Mouse (Mus musculus) heart, embryonic 16.5 days (tissue): ENCODE results near the gene Arpc2. TPM values are rescaled to one million over a fixed set of nuclear protein-coding genes. Genes with fewer than 3 reads are reported as not detected.

ENCODE experiments used
- ATAC-seq: fragments of 200-750 bp; cut with Nextera tagmentation; replicated peaks from 2 replicates; pipeline ENCODE4 v1.8.0; 2017; ENCODE audit warnings: moderate number of reproducible peaks; ENCODE audit not compliant: insufficient read depth, low FRiP score; ENCODE audit errors: extremely low read depth
- H3K27ac ChIP-seq: fragments of 300-500 bp; sonication (generic); 2 replicates; pipeline ENCODE4 v1.5.1; 2014; ENCODE audit warnings: mild to moderate bottlenecking, low read length, control low read depth, moderate library complexity
- H3K27me3 ChIP-seq: fragments of 300-500 bp; sonication (generic); 2 replicates; pipeline ENCODE4 v1.6.1; 2014; ENCODE audit warnings: low read length, mixed read lengths; ENCODE audit not compliant: control insufficient read depth, insufficient read depth
- H3K36me3 ChIP-seq: fragments of 300-500 bp; sonication (generic); 2 replicates; pipeline ENCODE4 v1.6.1; 2014; ENCODE audit not compliant: control insufficient read depth, insufficient read depth
- H3K4me1 ChIP-seq: fragments of 300-500 bp; sonication (generic); 2 replicates; pipeline ENCODE4 v1.6.1; 2014; ENCODE audit warnings: low read length, mixed read lengths; ENCODE audit not compliant: control insufficient read depth, insufficient read depth
- H3K4me2 ChIP-seq: fragments of 300-500 bp; sonication (generic); 2 replicates; pipeline ENCODE4 v1.6.1; 2014; ENCODE audit warnings: low read depth, mild to moderate bottlenecking, control low read depth, low read length
- H3K4me3 ChIP-seq: fragments of 300-500 bp; sonication (generic); 2 replicates; pipeline ENCODE4 v1.5.1; 2014; ENCODE audit warnings: mild to moderate bottlenecking, control low read depth, low read length
- H3K9ac ChIP-seq: fragments of 300-500 bp; sonication (generic); 2 replicates; pipeline ENCODE4 v1.6.1; 2014; ENCODE audit warnings: low read length, control low read depth
- H3K9me3 ChIP-seq: fragments of 300-500 bp; sonication (generic); replicated peaks from 2 replicates; pipeline ENCODE4 v1.6.1; 2016; ENCODE audit warnings: low read length; ENCODE audit not compliant: control insufficient read depth
- WGBS: fragments of 180-500 bp; shearing (Covaris S2); extraction: QIAGEN DNeasy Blood & Tissue Kit; methylation state at CpG from one replicate; pipeline ENCODE4 v1.1.7; 2014; 5-methylcytosine and 5-hydroxymethylcytosine counted together
- polyA plus RNA-seq: library from polyadenylated mRNA; unstranded; fragments of >200 nt; fragmentation: Nextera tagmentation; extraction: Ambion mirVana; gene quantifications from 2 replicates; pipeline ENCODE4 v1.2.1, GENCODE M21; 2015

Gene Arpc2
- polyA plus RNA-seq, 1 experiment from 2014 or later: 472 TPM

- Histone ChIP-seq H3K27ac (peak overlapping the region; percentile 86), H3K9me3 (no peaks in the 10 kb centered on the region), H3K27me3 (no peaks in the 10 kb centered on the region), H3K4me1 (peaks cover 39% of the 10 kb centered on the region), H3K4me3 (no peak overlapping the region), H3K36me3 (peaks cover 37% of the 10 kb centered on the region), H3K4me2 (no peak overlapping the region), H3K9ac (no peak overlapping the region)
- 31% methylated on average over 1 of the region's 1 CpGs for WGBS
- peak; percentile 78 for ATAC-seq
Measured at GRCm38 (mm10) chr1:74248799-74249198, 12.9 kb downstream of the Arpc2 start.

- Histone ChIP-seq H3K27ac (peak overlapping the region; percentile 86), H3K4me1 (peaks cover 35% of the 10 kb centered on the region), H3K36me3 (peaks cover 39% of the 10 kb centered on the region), H3K4me2 (no peak overlapping the region), H3K27me3 (no peaks in the 10 kb centered on the region), H3K9me3 (no peaks in the 10 kb centered on the region), H3K4me3 (no peak overlapping the region), H3K9ac (no peak overlapping the region)
- no peak for ATAC-seq
- 56% methylated on average over 5 of the region's 5 CpGs for WGBS
Measured at GRCm38 (mm10) chr1:74249331-74249980, 13.6 kb downstream of the Arpc2 start.

- peaks cover 31% of the 10 kb centered on the region for H3K4me1 ChIP-seq
- no peaks in the 10 kb centered on the region for H3K27me3 ChIP-seq
- ATAC-seq: no peak
- no peak overlapping the region for H3K9ac ChIP-seq
- H3K36me3 ChIP-seq: peaks cover 39% of the 10 kb centered on the region
- WGBS: 85% methylated on average over 4 of the region's 4 CpGs
- H3K4me3 ChIP-seq: no peak overlapping the region
- 0 out of 2 replicates have a peak overlapping the region, but pooled peaks have one; percentile 18 for H3K27ac ChIP-seq
- no peak overlapping the region for H3K4me2 ChIP-seq
- H3K9me3 ChIP-seq: no peaks in the 10 kb centered on the region
Measured at GRCm38 (mm10) chr1:74250096-74250495, 14.2 kb downstream of the Arpc2 start.

GRCm38 (mm10) chr1:74255704-74256345, 19.9 kb downstream of the Arpc2 start:
- Histone ChIP-seq H3K9ac (no peak overlapping the region), H3K9me3 (no peaks in the 10 kb centered on the region), H3K27ac (no peak overlapping the region), H3K36me3 (peaks cover 56% of the 10 kb centered on the region), H3K27me3 (no peaks in the 10 kb centered on the region), H3K4me1 (peaks cover 14% of the 10 kb centered on the region), H3K4me3 (no peak overlapping the region), H3K4me2 (no peak overlapping the region)
- 93% methylated on average over 8 of the region's 8 CpGs for WGBS
- ATAC-seq: no peak

- Histone ChIP-seq H3K4me3 (no peak overlapping the region), H3K27ac (no peak overlapping the region; the same call in 1 of the 2 replicates), H3K27me3 (no peaks in the 10 kb centered on the region), H3K4me2 (no peak overlapping the region), H3K4me1 (peaks cover 14% of the 10 kb centered on the region), H3K36me3 (peaks cover 47% of the 10 kb centered on the region), H3K9ac (no peak overlapping the region), H3K9me3 (no peaks in the 10 kb centered on the region)
- 39% methylated on average over 4 of the region's 4 CpGs for WGBS
- ATAC-seq: 0 out of 2 replicates have a peak, but pooled peaks have one; percentile 60
Measured at GRCm38 (mm10) chr1:74256782-74257181, 20.9 kb downstream of the Arpc2 start.

- H3K27me3 ChIP-seq: no peaks in the 10 kb centered on the region
- H3K27ac ChIP-seq: no peak overlapping the region
- no peak overlapping the region for H3K4me2 ChIP-seq
- H3K9me3 ChIP-seq: no peaks in the 10 kb centered on the region
- no peak for ATAC-seq
- no peak overlapping the region for H3K9ac ChIP-seq
- H3K4me3 ChIP-seq: no peak overlapping the region
- 68% methylated on average over 6 of the region's 6 CpGs for WGBS
- H3K36me3 ChIP-seq: peaks cover 69% of the 10 kb centered on the region
- no peaks in the 10 kb centered on the region for H3K4me1 ChIP-seq
Measured at GRCm38 (mm10) chr1:74262510-74262909, 26.6 kb downstream of the Arpc2 start.

GRCm38 (mm10) chr1:74268750-74269149, 32.9 kb downstream of the Arpc2 start:
- Histone ChIP-seq H3K4me1 (peaks cover 19% of the 10 kb centered on the region), H3K9ac (no peak overlapping the region), H3K4me2 (no peak overlapping the region), H3K9me3 (no peaks in the 10 kb centered on the region), H3K27ac (no peak overlapping the region), H3K36me3 (peaks cover 52% of the 10 kb centered on the region), H3K27me3 (no peaks in the 10 kb centered on the region), H3K4me3 (no peak overlapping the region)
- 88% methylated on average over 8 of the region's 8 CpGs for WGBS
- ATAC-seq: no peak

GRCm38 (mm10) chr1:74271659-74272058, 35.8 kb downstream of the Arpc2 start:
- H3K9ac ChIP-seq: no peak overlapping the region
- H3K4me1 ChIP-seq: peaks cover 31% of the 10 kb centered on the region
- H3K4me2 ChIP-seq: no peak overlapping the region
- peak overlapping the region; percentile 53 for H3K27ac ChIP-seq
- no peaks in the 10 kb centered on the region for H3K9me3 ChIP-seq
- H3K4me3 ChIP-seq: no peak overlapping the region
- peak; percentile 42; the same call in 1 of the 2 replicates for ATAC-seq
- 19% methylated on average over 4 of the region's 4 CpGs for WGBS
- peaks cover 23% of the 10 kb centered on the region for H3K36me3 ChIP-seq
- no peaks in the 10 kb centered on the region for H3K27me3 ChIP-seq

- H3K4me1 ChIP-seq: peaks cover 29% of the 10 kb centered on the region
- no peaks in the 10 kb centered on the region for H3K27me3 ChIP-seq
- H3K4me3 ChIP-seq: no peak overlapping the region
- peaks cover 3% of the 10 kb centered on the region for H3K36me3 ChIP-seq
- H3K27ac ChIP-seq: no peak overlapping the region; the same call in 1 of the 2 replicates
- ATAC-seq: peak; percentile 37
- no peaks in the 10 kb centered on the region for H3K9me3 ChIP-seq
- 0 out of 2 replicates have a peak overlapping the region, but pooled peaks have one; percentile 43 for H3K9ac ChIP-seq
- 14% methylated on average over 9 of the region's 9 CpGs for WGBS
- peak overlapping the region; percentile 34; the same call in 1 of the 2 replicates for H3K4me2 ChIP-seq
Measured at GRCm38 (mm10) chr1:74275015-74275414, 39.1 kb downstream of the Arpc2 start.
